Mouse (Mus musculus) ES-E14 (cell line): ENCODE results near the gene Akr1c12.

Experiments used
- CHD2 ChIP-seq: IDR thresholded peaks from 2 replicates; pipeline ENCODE4 v1.6.1; 2014; ENCODE audit warnings: mild to moderate bottlenecking, low read depth, low read length, inconsistent platforms
- ZC3H11A ChIP-seq: IDR thresholded peaks from 2 replicates; pipeline ENCODE4 v1.6.1; 2012; ENCODE audit warnings: low read depth, mild to moderate bottlenecking, inconsistent platforms, low read length, borderline replicate concordance
- ZNF384 ChIP-seq: IDR thresholded peaks from 2 replicates; pipeline ENCODE4 v1.6.1; 2012; ENCODE audit warnings: low read depth, low read length, inconsistent platforms

DNA sequence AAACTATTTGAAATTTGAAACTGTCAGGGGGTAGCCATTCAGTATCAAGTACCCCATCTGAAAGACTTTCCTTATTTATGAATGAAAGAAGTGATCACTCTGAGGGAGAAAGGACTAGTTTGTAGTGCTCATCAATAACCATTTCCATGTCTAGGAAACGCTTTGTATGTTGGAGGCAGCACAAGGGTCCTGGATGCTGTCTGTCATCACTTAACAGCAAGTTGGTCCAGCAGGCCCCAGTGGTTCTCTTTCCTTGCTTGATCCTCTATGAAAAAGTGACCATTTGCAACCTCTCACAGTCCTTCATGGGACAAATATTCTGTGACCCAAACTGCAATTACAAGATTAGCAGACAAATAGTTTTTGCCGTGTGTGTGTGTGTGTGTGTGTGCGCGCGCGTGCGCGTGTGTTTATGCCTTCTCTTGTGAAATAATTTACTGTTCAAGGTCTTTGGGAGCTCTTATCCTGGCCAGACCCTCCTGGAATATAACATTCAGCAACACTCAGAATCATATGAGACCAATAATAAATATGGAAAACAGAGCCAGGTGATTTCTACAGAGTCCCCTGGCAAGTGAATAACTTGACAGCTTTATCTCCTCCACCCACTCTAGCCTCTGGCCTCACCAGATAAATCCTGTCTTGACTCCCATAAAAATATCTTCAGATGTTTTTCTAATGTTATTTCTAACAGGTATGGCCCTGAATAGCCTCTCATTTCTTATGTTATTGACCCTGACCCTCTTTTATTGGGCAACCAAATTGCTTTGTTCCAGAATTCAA, 48.2 kb downstream of the Akr1c12 start:
- TF ChIP-seq ZNF384 = no peak
- TF ChIP-seq ZC3H11A = no peak
- no peak for TF ChIP-seq CHD2
